Mouse (Mus musculus) mature B cell (primary cell): Measurements from ENCODE around the gene H2al1h.
"Not testable (repeated sequence)": the region's sequence is repeated elsewhere in the genome, so short reads cannot be mapped to it uniquely, and the experiment has no call there.

Experiments
- in situ Hi-C: fragments of 300-500 bp; cut with MboI; formaldehyde crosslinking; loops from 2 replicates; pipeline ENCODE4 v1.14.3; 2019

H2al1h gene

GRCm38 (mm10) chrX:11321192-11321591 is at the start of gene H2al1h:
TSS of gene H2al1h (plus strand) at chrX:11321492.
- in situ Hi-C loops = not testable (repeated sequence)

GRCm38 (mm10) chrX:11273190-11273589 is 48.1 kb upstream of the H2al1h start:
- in situ Hi-C loops = no loop called here

- in situ Hi-C loops = no loop called here
Measured at GRCm38 (mm10) chrX:11277083-11277482, 44.2 kb upstream of the H2al1h start.

- in situ Hi-C loops = no loop called here
Measured at GRCm38 (mm10) chrX:11280741-11281140, 40.6 kb upstream of the H2al1h start.

GRCm38 (mm10) chrX:11288306-11288882 is 32.9 kb upstream of the H2al1h start:
- in situ Hi-C loops = no loop called here

- in situ Hi-C loops = no loop called here
Measured at GRCm38 (mm10) chrX:11289244-11289643, 32.0 kb upstream of the H2al1h start.

GRCm38 (mm10) chrX:11298957-11299356 is 22.3 kb upstream of the H2al1h start, which contains the start of gene H2al1a:
TSS of gene H2al1a (plus strand) at chrX:11299257.
- in situ Hi-C loops = not testable (repeated sequence)

- in situ Hi-C loops = not testable (repeated sequence)
Measured at GRCm38 (mm10) chrX:11302132-11302531, 19.2 kb upstream of the H2al1h start, which contains the start of gene H2al1b. TSS of gene H2al1b (plus strand) at chrX:11302432.

GRCm38 (mm10) chrX:11305355-11305754 is 15.9 kb upstream of the H2al1h start, which contains the start of gene H2al1c:
TSS of gene H2al1c (plus strand) at chrX:11305655.
- in situ Hi-C loops = not testable (repeated sequence)

GRCm38 (mm10) chrX:11308524-11308923 is 12.8 kb upstream of the H2al1h start, which contains the start of gene H2al1d:
TSS of gene H2al1d (plus strand) at chrX:11308824.
- in situ Hi-C loops = not testable (repeated sequence)

- in situ Hi-C loops = not testable (repeated sequence)
Measured at GRCm38 (mm10) chrX:11311634-11312033, 9.7 kb upstream of the H2al1h start, which contains the start of gene H2al1e. TSS of gene H2al1e (plus strand) at chrX:11311934.

GRCm38 (mm10) chrX:11314858-11315257 is 6.4 kb upstream of the H2al1h start, which contains the start of gene H2al1f:
TSS of gene H2al1f (plus strand) at chrX:11315158.
- in situ Hi-C loops = not testable (repeated sequence)

- in situ Hi-C loops = not testable (repeated sequence)
Measured at GRCm38 (mm10) chrX:11317956-11318355, 3.3 kb upstream of the H2al1h start, which contains the start of gene H2al1g. TSS of gene H2al1g (plus strand) at chrX:11318256.

GRCm38 (mm10) chrX:11324359-11324758 is 3.1 kb downstream of the H2al1h start, which contains the start of gene H2al1i:
TSS of gene H2al1i (plus strand) at chrX:11324659.
- in situ Hi-C loops = not testable (repeated sequence)

GRCm38 (mm10) chrX:11327522-11327921 is 6.2 kb downstream of the H2al1h start, which contains the start of gene H2al1j:
TSS of gene H2al1j (plus strand) at chrX:11327822.
- in situ Hi-C loops = not testable (repeated sequence)

GRCm38 (mm10) chrX:11345762-11346161 is 24.5 kb downstream of the H2al1h start:
- in situ Hi-C loops = no loop called here

GRCm38 (mm10) chrX:11346756-11347155 is 25.5 kb downstream of the H2al1h start:
- in situ Hi-C loops = no loop called here

GRCm38 (mm10) chrX:11360823-11361222 is 39.5 kb downstream of the H2al1h start:
- in situ Hi-C loops = no loop called here

GRCm38 (mm10) chrX:11361261-11361660 is 40.0 kb downstream of the H2al1h start:
- in situ Hi-C loops = no loop called here

GRCm38 (mm10) chrX:11363890-11364289 is 42.6 kb downstream of the H2al1h start:
- in situ Hi-C loops = no loop called here

- in situ Hi-C loops = no loop called here
Measured at GRCm38 (mm10) chrX:11365151-11365550, 43.9 kb downstream of the H2al1h start.
